Mouse (Mus musculus): ENCODE results near the gene Gm49368. TPM values are rescaled to one million over a fixed set of nuclear protein-coding genes. Genes with fewer than 3 reads are reported as not detected.
A peak's percentile ranks its signal among the peaks of the same experiment; 100 is the strongest.

Gene Gm49368
- polyA plus RNA-seq, 1 experiment = 0.05 TPM

GRCm38 (mm10) chr7:128119726-128120490 is 57.4 kb downstream of the Gm49368 start:
- 85% methylated on average over 6 of the region's 6 CpGs for WGBS
- Histone ChIP-seq H3K27ac (ENCODE audit: insufficient read depth, low read depth, low read length) (no peak overlapping the region), H3K4me1 (ENCODE audit: control insufficient read depth, insufficient read depth, insufficient read length, low read length) (no peaks in the 10 kb centered on the region), H3K36me3 (ENCODE audit: control insufficient read depth, insufficient read depth, low read length) (no peaks in the 10 kb centered on the region), H3K4me3 (ENCODE audit: low read depth, low read length) (no peak overlapping the region), H3K27me3 (ENCODE audit: control insufficient read depth, insufficient read depth, low read length) (no peaks in the 10 kb centered on the region)
- TF ChIP-seq POLR2A (IDR thresholded peaks at IDR 0.05; ENCODE audit: low read depth, low read length) (no peak), CTCF (IDR thresholded peaks at IDR 0.05; ENCODE audit: extremely low read depth, insufficient read length, insufficient replicate concordance, low read depth, low read length) (no peak)

- Histone ChIP-seq H3K36me3 (ENCODE audit: control insufficient read depth, insufficient read depth, low read length) (no peaks in the 10 kb centered on the region), H3K4me1 (ENCODE audit: control insufficient read depth, insufficient read depth, insufficient read length, low read length) (no peaks in the 10 kb centered on the region; the same call in 1 of the 2 replicates), H3K4me3 (ENCODE audit: low read depth, low read length) (peak within 1 kb of the TSS; percentile 33), H3K27me3 (ENCODE audit: control insufficient read depth, insufficient read depth, low read length) (no peaks in the 10 kb centered on the region), H3K27ac (ENCODE audit: insufficient read depth, low read depth, low read length) (peak within 1 kb of the TSS; percentile 44)
- TF ChIP-seq POLR2A (IDR thresholded peaks at IDR 0.05; ENCODE audit: low read depth, low read length) (0 out of 2 replicates have a peak, but pooled peaks have one; percentile 22), CTCF (IDR thresholded peaks at IDR 0.05; ENCODE audit: extremely low read depth, insufficient read length, insufficient replicate concordance, low read depth, low read length) (no peak)
- WGBS = 61% methylated on average over 8 of the region's 8 CpGs
Measured at GRCm38 (mm10) chr7:128128741-128129720, 66.5 kb downstream of the Gm49368 start, which contains the start of gene Itgax. Itgax (plus strand) TSS chr7:128129547.

GRCm38 (mm10) chr7:128132148-128132547 is 69.7 kb downstream of the Gm49368 start:
- no peaks in the 10 kb centered on the region for H3K27me3 ChIP-seq (ENCODE audit: control insufficient read depth, insufficient read depth, low read length)
- H3K36me3 ChIP-seq (ENCODE audit: control insufficient read depth, insufficient read depth, low read length) = no peaks in the 10 kb centered on the region
- no peaks in the 10 kb centered on the region; the same call in 1 of the 2 replicates for H3K4me1 ChIP-seq (ENCODE audit: control insufficient read depth, insufficient read depth, insufficient read length, low read length)
- TF ChIP-seq POLR2A (IDR thresholded peaks at IDR 0.05; ENCODE audit: low read depth, low read length) (no peak), CTCF (IDR thresholded peaks at IDR 0.05; ENCODE audit: extremely low read depth, insufficient read length, insufficient replicate concordance, low read depth, low read length) (no peak)
- WGBS = 71% methylated on average over 5 of the region's 5 CpGs
- H3K4me3 ChIP-seq (ENCODE audit: low read depth, low read length) = no peak overlapping the region
- H3K27ac ChIP-seq (ENCODE audit: insufficient read depth, low read depth, low read length) = peak overlapping the region; percentile 63; the same call in 1 of the 2 replicates

GRCm38 (mm10) chr7:128133596-128133995 is 71.1 kb downstream of the Gm49368 start:
- H3K4me3 ChIP-seq (ENCODE audit: low read depth, low read length) = no peak overlapping the region
- H3K27ac ChIP-seq (ENCODE audit: insufficient read depth, low read depth, low read length) = peak overlapping the region; percentile 63
- H3K36me3 ChIP-seq (ENCODE audit: control insufficient read depth, insufficient read depth, low read length) = no peaks in the 10 kb centered on the region
- H3K4me1 ChIP-seq (ENCODE audit: control insufficient read depth, insufficient read depth, insufficient read length, low read length) = no peaks in the 10 kb centered on the region; the same call in 1 of the 2 replicates
- TF ChIP-seq POLR2A (IDR thresholded peaks at IDR 0.05; ENCODE audit: low read depth, low read length) (no peak), CTCF (IDR thresholded peaks at IDR 0.05; ENCODE audit: extremely low read depth, insufficient read length, insufficient replicate concordance, low read depth, low read length) (no peak)
- H3K27me3 ChIP-seq (ENCODE audit: control insufficient read depth, insufficient read depth, low read length) = no peaks in the 10 kb centered on the region
- 76% methylated on average over 2 of the region's 2 CpGs for WGBS

- Histone ChIP-seq H3K4me3 (ENCODE audit: low read depth, low read length) (no peak overlapping the region), H3K27me3 (ENCODE audit: control insufficient read depth, insufficient read depth, low read length) (no peaks in the 10 kb centered on the region), H3K36me3 (ENCODE audit: control insufficient read depth, insufficient read depth, low read length) (no peaks in the 10 kb centered on the region), H3K4me1 (ENCODE audit: control insufficient read depth, insufficient read depth, insufficient read length, low read length) (no peaks in the 10 kb centered on the region; the same call in 1 of the 2 replicates), H3K27ac (ENCODE audit: insufficient read depth, low read depth, low read length) (no peak overlapping the region)
- 60% methylated on average over 4 of the region's 4 CpGs for WGBS
- no peak for TF ChIP-seq CTCF (IDR thresholded peaks at IDR 0.05; ENCODE audit: extremely low read depth, insufficient read length, insufficient replicate concordance, low read depth, low read length)
- no peak for TF ChIP-seq POLR2A (IDR thresholded peaks at IDR 0.05; ENCODE audit: low read depth, low read length)
Measured at GRCm38 (mm10) chr7:128136927-128137326, 74.4 kb downstream of the Gm49368 start.

GRCm38 (mm10) chr7:128139611-128140010 is 77.1 kb downstream of the Gm49368 start:
- TF ChIP-seq CTCF (IDR thresholded peaks at IDR 0.05; ENCODE audit: extremely low read depth, insufficient read length, insufficient replicate concordance, low read depth, low read length) (no peak), POLR2A (IDR thresholded peaks at IDR 0.05; ENCODE audit: low read depth, low read length) (no peak)
- 84% methylated on average over 6 of the region's 6 CpGs for WGBS
- H3K36me3 ChIP-seq (ENCODE audit: control insufficient read depth, insufficient read depth, low read length) = no peaks in the 10 kb centered on the region

More at GRCm38 (mm10) chr7:128139611-128140010, 77.1 kb downstream of the Gm49368 start:
- H3K4me1 ChIP-seq (ENCODE audit: control insufficient read depth, insufficient read depth, insufficient read length, low read length) = no peaks in the 10 kb centered on the region
- no peak overlapping the region for H3K4me3 ChIP-seq (ENCODE audit: low read depth, low read length)
- H3K27me3 ChIP-seq (ENCODE audit: control insufficient read depth, insufficient read depth, low read length) = no peaks in the 10 kb centered on the region
- no peak overlapping the region for H3K27ac ChIP-seq (ENCODE audit: insufficient read depth, low read depth, low read length)

Measured in small intestine, adult 2 months (tissue).